Mouse (Mus musculus) erythroblast, embryonic 14.5 days (primary cell): Measurements from ENCODE around the gene Zkscan1.

Source experiments
- GATA1 ChIP-seq: IDR thresholded peaks from 2 replicates; pipeline ENCODE4 v1.6.1; 2012; ENCODE audit warnings: low read length, inconsistent platforms, mixed read lengths
- TAL1 ChIP-seq: IDR thresholded peaks from 3 replicates; pipeline ENCODE4 v1.6.1; 2012; ENCODE audit warnings: low read length, inconsistent platforms, mixed read lengths

- TF ChIP-seq GATA1 (no peak), TAL1 (no peak)
Measured at GRCm38 (mm10) chr5:138085421-138085911, 582 bp downstream of the Zkscan1 start.
